Comparison of ENCODE assay signal across 1 mouse cellular context in the genomic region with DNA sequence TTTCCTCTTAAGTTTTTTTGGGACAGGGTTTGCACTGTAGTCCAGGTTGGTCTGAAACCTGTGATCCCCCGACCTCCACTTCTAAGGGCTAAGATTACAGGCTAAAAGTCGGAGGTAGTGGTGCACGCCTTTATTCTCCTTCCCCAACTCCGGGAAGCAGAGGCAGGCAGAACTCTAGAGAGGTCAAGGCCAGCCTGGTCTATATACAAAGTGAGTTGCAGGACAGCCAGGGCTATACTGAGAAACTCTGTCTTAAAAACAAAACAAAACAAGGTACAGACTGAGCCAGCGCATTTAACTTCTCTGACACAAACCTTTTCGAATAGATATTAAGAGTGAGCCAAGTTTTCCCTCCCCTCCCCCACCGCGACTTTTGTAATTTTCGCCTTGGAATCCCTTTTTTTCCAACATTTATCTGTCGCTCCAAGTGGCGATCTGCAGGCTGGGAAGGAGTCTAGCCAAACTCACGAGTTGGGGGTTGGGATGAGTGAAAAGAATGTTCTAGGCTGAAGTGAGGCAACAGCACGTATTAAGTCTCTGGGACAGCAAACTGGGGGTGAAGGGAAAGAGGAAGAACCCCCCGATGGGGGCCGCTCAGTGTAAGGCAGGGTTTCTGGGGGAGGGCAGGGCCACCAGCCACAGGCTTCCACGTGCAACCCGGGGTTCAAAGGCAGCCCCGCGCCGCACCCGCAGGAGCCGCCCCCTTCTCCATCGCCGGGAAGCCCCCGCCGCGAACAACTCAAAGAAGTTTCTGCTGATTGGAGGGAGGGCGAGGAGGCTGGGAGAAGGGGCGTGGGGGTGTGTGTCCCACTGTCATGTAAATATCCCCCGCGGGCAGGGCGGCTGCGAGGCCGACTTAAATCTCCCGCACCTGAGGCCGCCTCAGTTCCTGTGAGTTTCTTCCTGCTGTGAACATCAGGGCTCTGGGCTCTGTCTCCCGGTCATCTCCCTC.
TF ChIP-seq lines count a peak whose summit lies in the region.

No protein-coding gene starts in this region.

TF ChIP-seq in ES-E14, 5 proteins besides CTCF, POLR2A, EP300 and RAD21 (continued from another document):
- TF ChIP-seq HCFC1 (IDR thresholded peaks at IDR 0.05; ENCODE audit: borderline replicate concordance, insufficient read depth, low read length) (peak; percentile 39; the same call in 1 of the 2 replicates), CHD2 (IDR thresholded peaks at IDR 0.05; ENCODE audit: low read depth, low read length) (no peak)
